Mouse (Mus musculus) CH12.LX (cell line): ENCODE data around the gene Col17a1. TPM values are rescaled to one million over a fixed set of nuclear protein-coding genes. Genes with fewer than 3 reads are reported as not detected.

Experiments used
- DNase-seq: peaks from one replicate; pipeline ENCODE4 v3.0.0-alpha.2; 2013; ENCODE audit errors: extremely low read depth
- H3K27ac ChIP-seq: 2 replicates; pipeline ENCODE4 v1.5.1; 2012; ENCODE audit warnings: low read depth, mild to moderate bottlenecking, control low read depth, moderate library complexity; ENCODE audit not compliant: insufficient read depth
- H3K27me3 ChIP-seq: replicated peaks from 2 replicates; pipeline ENCODE3; 2012; ENCODE audit warnings: inconsistent platforms
- H3K36me3 ChIP-seq, 2 experiments: replicated peaks in 1 of 2; 2 replicates each; pipeline versions ENCODE3 to v1.6.1; 2012; ENCODE audit warnings: inconsistent platforms in 1 of 2, low read length in 1 of 2, mild to moderate bottlenecking in 1 of 2, mixed read lengths in 1 of 2, moderate library complexity in 1 of 2; ENCODE audit not compliant: control insufficient read depth in 1 of 2, insufficient read depth in 1 of 2
- H3K4me1 ChIP-seq, 2 experiments: 2 replicates each; pipeline ENCODE4 v1.6.1; 2012; ENCODE audit warnings: inconsistent platforms in 1 of 2, moderate library complexity in 1 of 2; ENCODE audit not compliant: insufficient read depth in 2 of 2, control insufficient read depth in 1 of 2
- H3K4me2 ChIP-seq: 2 replicates; pipeline ENCODE4 v1.6.1; 2012; ENCODE audit warnings: low read depth, mild to moderate bottlenecking, control low read depth; ENCODE audit not compliant: poor library complexity, insufficient read depth, severe bottlenecking
- H3K4me3 ChIP-seq, 3 experiments: fragments of 150-350 bp in 1 of 3; sonication (generic) in 1 of 3; replicated peaks in 1 of 3; 2 replicates each; pipeline versions ENCODE3 to v1.5.1; 2011 to 2012; ENCODE audit warnings: low read depth in 2 of 3, low read length in 2 of 3, mild to moderate bottlenecking in 2 of 3, moderate library complexity in 2 of 3, control low read depth in 1 of 3, improper control_type of control experiment in 1 of 3, inconsistent platforms in 1 of 3, mixed read lengths in 1 of 3; ENCODE audit not compliant: poor library complexity in 1 of 3
- H3K79me2 ChIP-seq: replicated peaks from 2 replicates; pipeline ENCODE4 v1.6.1; 2012; ENCODE audit warnings: mild to moderate bottlenecking, moderate library complexity; ENCODE audit not compliant: control insufficient read depth, poor library complexity, insufficient read depth, severe bottlenecking; ENCODE audit errors: extremely low read depth
- H3K9ac ChIP-seq: 2 replicates; pipeline ENCODE4 v1.6.1; 2012; ENCODE audit warnings: low read depth, mild to moderate bottlenecking, control low read depth, moderate library complexity; ENCODE audit not compliant: insufficient read depth
- H3K9me3 ChIP-seq: replicated peaks from 2 replicates; pipeline ENCODE3; 2012; ENCODE audit warnings: low read length, inconsistent platforms, mixed read lengths
- CHD1 ChIP-seq: IDR thresholded peaks from 2 replicates; pipeline ENCODE4 v1.6.1; 2012; ENCODE audit warnings: low read depth, low read length, improper control_type of control experiment, inconsistent platforms
- CTCF ChIP-seq, 2 experiments: IDR thresholded peaks in 1 of 2; conservative IDR thresholded peaks in 1 of 2; 2 replicates each; pipeline ENCODE4 v1.5.1; 2011 to 2012; ENCODE audit warnings: low read depth in 2 of 2, low read length in 2 of 2, improper control_type of control experiment in 1 of 2, inconsistent platforms in 1 of 2, mild to moderate bottlenecking in 1 of 2, moderate library complexity in 1 of 2
- E2F4 ChIP-seq: IDR thresholded peaks from 2 replicates; pipeline ENCODE4 v1.6.1; 2011; ENCODE audit warnings: low read depth, low read length, improper control_type of control experiment; ENCODE audit not compliant: insufficient replicate concordance
- ELF1 ChIP-seq: IDR thresholded peaks from 2 replicates; pipeline ENCODE4 v1.6.1; 2014; ENCODE audit warnings: low read depth, mild to moderate bottlenecking, inconsistent platforms, low read length, improper control_type of control experiment
- EP300 ChIP-seq: IDR thresholded peaks from 2 replicates; pipeline ENCODE4 v1.6.1; 2011; ENCODE audit warnings: low read length, improper control_type of control experiment
- ETS1 ChIP-seq: conservative IDR thresholded peaks from 2 replicates; pipeline ENCODE4 v1.6.1; 2012; ENCODE audit warnings: low read depth, mild to moderate bottlenecking, inconsistent platforms, low read length, improper control_type of control experiment, moderate library complexity
- HCFC1 ChIP-seq: IDR thresholded peaks from 2 replicates; pipeline ENCODE4 v1.6.1; 2012; ENCODE audit warnings: low read depth, mild to moderate bottlenecking, inconsistent platforms, low read length, improper control_type of control experiment
- IRF4 ChIP-seq: IDR thresholded peaks from 2 replicates; pipeline ENCODE4 v1.6.1; 2014; ENCODE audit warnings: low read depth, mild to moderate bottlenecking, inconsistent platforms, low read length, improper control_type of control experiment
- JUN ChIP-seq: IDR thresholded peaks from 2 replicates; pipeline ENCODE4 v1.6.1; 2011; ENCODE audit warnings: low read depth, mild to moderate bottlenecking, low read length, improper control_type of control experiment, moderate library complexity; ENCODE audit not compliant: insufficient read depth
- MAX ChIP-seq: IDR thresholded peaks from 2 replicates; pipeline ENCODE4 v1.6.1; 2011; ENCODE audit warnings: low read length, improper control_type of control experiment
- MAZ ChIP-seq: IDR thresholded peaks from 2 replicates; pipeline ENCODE4 v1.6.1; 2012; ENCODE audit warnings: low read depth, mild to moderate bottlenecking, inconsistent platforms, low read length, improper control_type of control experiment, moderate library complexity
- MXI1 ChIP-seq: IDR thresholded peaks from 2 replicates; pipeline ENCODE4 v1.6.1; 2011; ENCODE audit warnings: mild to moderate bottlenecking, low read depth, low read length, improper control_type of control experiment
- MYC ChIP-seq: IDR thresholded peaks from 2 replicates; pipeline ENCODE4 v1.6.1; 2011; ENCODE audit warnings: low read depth, mild to moderate bottlenecking, improper control_type of control experiment, low read length
- NELFE ChIP-seq: IDR thresholded peaks from 2 replicates; pipeline ENCODE4 v1.6.1; 2011; ENCODE audit warnings: low read depth, low read length, improper control_type of control experiment
- NRF1 ChIP-seq: IDR thresholded peaks from 2 replicates; pipeline ENCODE4 v1.6.1; 2014; ENCODE audit warnings: low read depth, mild to moderate bottlenecking, inconsistent platforms, low read length, improper control_type of control experiment, moderate library complexity
- PAX5 ChIP-seq: IDR thresholded peaks from 2 replicates; pipeline ENCODE4 v1.6.1; 2012; ENCODE audit warnings: low read length, inconsistent platforms, mixed read lengths
- POLR2A ChIP-seq: IDR thresholded peaks from 2 replicates; pipeline ENCODE4 v1.6.1; 2011; ENCODE audit warnings: low read depth, mild to moderate bottlenecking, improper control_type of control experiment, low read length
- POLR2AphosphoS2 ChIP-seq: IDR thresholded peaks from 2 replicates; pipeline ENCODE4 v1.6.1; 2011; ENCODE audit warnings: low read depth, low read length, improper control_type of control experiment
- RAD21 ChIP-seq: IDR thresholded peaks from 2 replicates; pipeline ENCODE4 v1.6.1; 2011; ENCODE audit warnings: low read depth, mild to moderate bottlenecking, low read length, improper control_type of control experiment, moderate library complexity
- RCOR1 ChIP-seq: conservative IDR thresholded peaks from 2 replicates; pipeline ENCODE4 v1.6.1; 2012; ENCODE audit warnings: low read depth, mild to moderate bottlenecking, inconsistent platforms, low read length, improper control_type of control experiment
- SIN3A ChIP-seq: IDR thresholded peaks from 2 replicates; pipeline ENCODE4 v1.6.1; 2012; ENCODE audit warnings: low read length, improper control_type of control experiment, inconsistent platforms
- SMC3 ChIP-seq: IDR thresholded peaks from 2 replicates; pipeline ENCODE4 v1.6.1; 2011; ENCODE audit warnings: low read depth, low read length, improper control_type of control experiment
- TBP ChIP-seq: conservative IDR thresholded peaks from 2 replicates; pipeline ENCODE4 v1.6.1; 2011; ENCODE audit warnings: low read depth, low read length, improper control_type of control experiment
- TCF12 ChIP-seq: IDR thresholded peaks from 2 replicates; pipeline ENCODE4 v1.6.1; 2014; ENCODE audit warnings: low read depth, mild to moderate bottlenecking, inconsistent platforms, low read length, improper control_type of control experiment
- UBTF ChIP-seq: IDR thresholded peaks from 2 replicates; pipeline ENCODE4 v1.6.1; 2012; ENCODE audit warnings: low read depth, mild to moderate bottlenecking, inconsistent platforms, low read length, improper control_type of control experiment, moderate library complexity
- USF1 ChIP-seq: IDR thresholded peaks from 2 replicates; pipeline ENCODE4 v1.6.1; 2014; ENCODE audit warnings: low read depth, mild to moderate bottlenecking, inconsistent platforms, low read length, improper control_type of control experiment
- USF2 ChIP-seq: conservative IDR thresholded peaks from 2 replicates; pipeline ENCODE4 v1.6.1; 2011; ENCODE audit warnings: low read depth, low read length, improper control_type of control experiment
- ZC3H11A ChIP-seq: IDR thresholded peaks from 2 replicates; pipeline ENCODE4 v1.6.1; 2012; ENCODE audit warnings: low read depth, mild to moderate bottlenecking, inconsistent platforms, low read length, improper control_type of control experiment
- ZKSCAN1 ChIP-seq: IDR thresholded peaks from 2 replicates; pipeline ENCODE4 v1.6.1; 2012; ENCODE audit warnings: low read depth, inconsistent platforms, low read length, improper control_type of control experiment, borderline replicate concordance
- ZMIZ1 ChIP-seq: IDR thresholded peaks from 2 replicates; pipeline ENCODE4 v1.6.1; 2012; ENCODE audit warnings: low read depth, mild to moderate bottlenecking, inconsistent platforms, low read length, improper control_type of control experiment
- ZNF384 ChIP-seq: IDR thresholded peaks from 2 replicates; pipeline ENCODE4 v1.6.1; 2012; ENCODE audit warnings: low read depth, low read length, improper control_type of control experiment, inconsistent platforms
- dilution Hi-C: fragments of 300-500 bp; cut with MboI; formaldehyde crosslinking; loops from 2 replicates; pipeline ENCODE4 v1.14.3; 2020; ENCODE audit warnings: low sequenced_read_pairs; ENCODE audit not compliant: extremely low pct_unique_long_range_greater_than_20kb, extremely low pct_ligation_motif_present
- in situ Hi-C: fragments of 300-500 bp; cut with MboI; formaldehyde crosslinking; loops from 3 replicates; pipeline ENCODE4 v1.14.3; 2019; ENCODE audit warnings: low sequenced_read_pairs, low pct_ligation_motif_present, low pct_unique_long_range_greater_than_20kb, mixed read lengths
- polyA plus RNA-seq: library from polyadenylated mRNA; unstranded; fragments of >175 nt; gene quantifications from 2 replicates; pipeline ENCODE4 v1.2.1, GENCODE M21; 2012; ENCODE audit warnings: low read depth; ENCODE audit not compliant: insufficient read length
- total RNA-seq, 2 experiments: library from RNA; depleted of rRNA; stranded (reverse); fragments of 300-350 nt in 1 of 2; fragments of >200 nt in 1 of 2; gene quantifications; 2 replicates each; pipeline ENCODE4 v1.2.3; 2012 to 2014

Col17a1 gene
- total and polyA plus RNA-seq, 3 experiments = 0.34 to 0.59 (median 0.42) TPM

DNA sequence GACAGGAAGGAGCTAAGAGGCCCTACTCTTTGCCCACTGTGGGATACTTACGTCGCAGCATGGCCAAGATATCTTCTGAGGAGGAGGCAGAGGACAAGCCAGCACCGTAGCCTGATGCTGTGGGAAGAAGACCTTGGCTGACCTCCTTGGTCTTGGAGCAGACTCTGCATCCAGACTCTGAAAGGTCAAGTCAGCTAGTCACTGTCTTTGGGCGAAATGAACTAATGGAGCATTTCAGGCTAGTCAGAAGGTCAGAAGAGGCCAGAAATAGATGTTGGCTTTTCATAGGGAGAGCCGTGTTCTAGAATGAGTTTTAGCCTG is 40.8 kb downstream of the Col17a1 start:
- no peak for DNase-seq
- TF ChIP-seq SMC3 (no peak), CTCF (conservative IDR thresholded peaks at IDR 0.05 in 1 of 2, IDR thresholded peaks at IDR 0.05 in 1 of 2; ENCODE audit: low read depth in 2 of 2, low read length in 2 of 2) (no peak), USF1 (no peak), CHD1 (no peak), JUN (no peak), MAZ (no peak), MAX (no peak), ELF1 (no peak), ZMIZ1 (no peak), ZNF384 (no peak), RCOR1 (no peak), UBTF (no peak), RAD21 (no peak), NRF1 (no peak), IRF4 (no peak)
- TF ChIP-seq, all 38 proteins: peak for 0
- Histone ChIP-seq H3K27ac (peak overlapping the region; percentile 47), H3K9me3 (no peaks in the 10 kb centered on the region), H3K4me1 (peaks cover 37 to 49% of the 10 kb centered on the region in 2 experiments), H3K4me3 (no peak overlapping the region), H3K36me3 (peaks cover 3 to 33% of the 10 kb centered on the region in 2 experiments), H3K27me3 (no peaks in the 10 kb centered on the region), H3K4me2 (0 out of 2 replicates have a peak overlapping the region, but pooled peaks have one; percentile 23), H3K79me2 (no peaks in the 10 kb centered on the region), H3K9ac (no peak overlapping the region)
- dilution Hi-C loops (no loop called here), in situ Hi-C loops (loop anchor here (10.0 to 25.0 kb wide), 4 partner anchors 144 to 296 kb away; partner anchors contain the start of gene Cfap58)

DNA sequence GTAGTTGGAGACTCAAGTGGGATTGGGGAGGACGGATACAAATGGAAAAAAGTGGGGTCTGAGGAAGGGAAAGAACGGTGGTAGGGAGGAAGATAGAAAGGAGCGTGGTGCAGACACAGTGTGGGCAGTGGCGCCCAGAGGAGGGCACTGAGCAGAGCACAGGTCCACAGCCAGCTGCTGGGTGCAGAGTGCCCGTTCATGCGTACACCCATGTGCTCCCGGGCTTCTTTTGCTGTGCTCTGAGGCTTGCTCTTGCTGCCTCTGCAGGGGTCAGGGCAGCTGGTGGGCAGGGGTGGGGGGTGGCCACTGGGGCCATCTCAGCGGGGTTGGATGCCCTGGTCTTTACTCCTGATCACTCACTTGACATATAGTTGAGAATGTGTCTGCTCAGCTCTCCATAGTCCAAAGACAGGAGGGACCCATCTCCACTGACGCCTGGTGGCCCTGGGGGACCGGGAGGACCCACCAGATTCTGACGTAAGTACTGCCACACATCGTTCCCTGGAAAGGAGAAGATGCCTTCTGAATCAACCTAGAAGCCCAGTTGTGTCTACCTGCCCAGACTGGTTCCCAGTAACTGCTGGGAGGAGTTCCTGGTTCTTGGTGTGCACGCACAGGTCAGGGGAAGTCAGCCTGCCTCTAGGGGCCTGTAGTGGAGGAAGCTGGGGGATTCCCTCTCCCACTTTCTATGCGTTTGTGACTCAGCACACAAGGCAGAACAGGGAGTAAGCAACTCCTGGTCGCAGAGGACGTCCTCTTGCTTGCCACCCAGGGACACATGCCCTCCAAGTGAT is 41.3 kb downstream of the Col17a1 start:
- H3K4me2 ChIP-seq = 0 out of 2 replicates have a peak overlapping the region, but pooled peaks have one; percentile 23
- peak; percentile 81 for DNase-seq
- no peaks in the 10 kb centered on the region for H3K27me3 ChIP-seq
- H3K4me1 ChIP-seq = peaks cover 37 to 45% of the 10 kb centered on the region in 2 experiments
- peak overlapping the region; percentile 47 for H3K27ac ChIP-seq
- dilution Hi-C loops (no loop called here), in situ Hi-C loops (loop anchor here (10.0 to 25.0 kb wide), 4 partner anchors 144 to 296 kb away; partner anchors contain the start of gene Cfap58)
- H3K9me3 ChIP-seq = no peaks in the 10 kb centered on the region
- no peaks in the 10 kb centered on the region for H3K79me2 ChIP-seq
- H3K4me3 ChIP-seq = peak overlapping the region in 1 of 3 experiments; percentile 23
- peaks cover 3 to 34% of the 10 kb centered on the region in 2 experiments for H3K36me3 ChIP-seq
- no peak overlapping the region for H3K9ac ChIP-seq
- TF ChIP-seq MYC = no peak
- TF ChIP-seq ETS1 = peak; percentile 80
- TF ChIP-seq POLR2AphosphoS2 = no peak
- no peak for TF ChIP-seq PAX5
- no peak for TF ChIP-seq CTCF (conservative IDR thresholded peaks at IDR 0.05 in 1 of 2, IDR thresholded peaks at IDR 0.05 in 1 of 2; ENCODE audit: low read depth in 2 of 2, low read length in 2 of 2)
- TF ChIP-seq E2F4 = no peak
- TF ChIP-seq ZKSCAN1 = no peak
- no peak for TF ChIP-seq HCFC1
- TF ChIP-seq POLR2A = no peak
- TF ChIP-seq TBP = no peak
- peak; percentile 68; the same call in 1 of the 2 replicates for TF ChIP-seq TCF12
- no peak for TF ChIP-seq UBTF
- no peak for TF ChIP-seq NELFE
- TF ChIP-seq SMC3 = no peak; the same call in 1 of the 2 replicates
- no peak for TF ChIP-seq RCOR1
- TF ChIP-seq ZC3H11A = no peak
- peak; percentile 24; the same call in 1 of the 2 replicates for TF ChIP-seq SIN3A
- 0 out of 2 replicates have a peak, but pooled peaks have one; percentile 6 for TF ChIP-seq NRF1
- no peak for TF ChIP-seq USF2
- TF ChIP-seq MXI1 = peak; percentile 52; the same call in 1 of the 2 replicates
- peak; percentile 62 for TF ChIP-seq EP300
